Comparison of ENCODE assay signal across 10 mouse cellular contexts in the genomic region with DNA sequence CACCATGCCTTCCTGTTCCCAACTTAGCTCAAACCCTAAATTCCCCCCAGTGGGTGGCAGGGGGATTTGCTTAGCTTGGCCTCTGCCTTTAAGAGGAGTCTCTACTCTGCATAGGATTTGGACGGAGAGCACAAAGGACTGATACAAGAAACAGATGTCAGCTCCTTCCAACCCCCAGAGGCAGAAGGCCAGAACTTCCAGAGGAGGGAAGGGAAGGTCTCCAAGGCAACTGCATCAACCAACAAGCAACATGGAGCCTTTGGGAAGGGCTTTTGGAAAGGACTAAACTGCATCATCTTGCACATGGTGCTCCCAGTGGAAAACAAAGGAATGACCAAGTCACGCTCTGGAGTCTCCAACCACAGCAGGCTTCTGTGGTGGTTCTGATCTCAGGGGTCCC.
DNase-seq lines count a peak whose midpoint lies in the region; ATAC-seq and TF ChIP-seq lines count a peak whose summit lies in the region.
"Had no signal": no experiment of that assay in that cellular context is flagged by ENCODE, and none has a peak within 500 bp of the region (broad histone marks: within the 10 kb centered on the region; RNA-seq: fewer than 3 reads in every experiment).

No protein-coding gene starts in this region.

- intact Hi-C loops in heart, postnatal 14 days (cut with DNase I): no loop called here

- TF ChIP-seq CTCF in stomach, postnatal 0 days (IDR thresholded peaks at IDR 0.05; ENCODE audit: low read depth): peak; percentile 35

- peaks cover 62% of the 10 kb centered on the region for H3K4me1 ChIP-seq in heart, embryonic 11.5 days (ENCODE audit: control insufficient read depth, insufficient read depth, low read length)
- H3K4me1 ChIP-seq in stomach, postnatal 0 days (replicated peaks; ENCODE audit: control insufficient read depth, insufficient read depth): peaks cover 11% of the 10 kb centered on the region
- H3K4me1 ChIP-seq: forebrain, embryonic 15.5 days had no signal

- no peak overlapping the region for H3K9ac ChIP-seq in heart, embryonic 11.5 days (ENCODE audit: low read depth, low read length)
- no peak overlapping the region for H3K9ac ChIP-seq in stomach, postnatal 0 days (ENCODE audit: low read length)
- H3K9ac ChIP-seq: forebrain, embryonic 15.5 days; liver, embryonic 13.5 days had no signal

- no peak for TF ChIP-seq EP300 in stomach, postnatal 0 days (optimal IDR thresholded peaks at IDR 0.05)

- no peak for ATAC-seq in heart, embryonic 11.5 days (replicated peaks; ENCODE audit: insufficient number of reproducible peaks, low FRiP score, low TSS enrichment)
- peak; percentile 69; the same call in 1 of the 2 replicates for ATAC-seq in stomach, postnatal 0 days (ENCODE audit: low FRiP score, low TSS enrichment)
- no peak for ATAC-seq in megakaryocyte progenitor cell, adult 5-6 weeks (replicated peaks; ENCODE audit: poor library complexity)
- ATAC-seq: forebrain, embryonic 15.5 days had no signal

- 48% methylated on average over 2 of the region's 2 CpGs for WGBS in heart, embryonic 11.5 days (ENCODE audit: insufficient replicate concordance)
- WGBS in stomach, postnatal 0 days: 44% methylated on average over 2 of the region's 2 CpGs

- H3K9me3 ChIP-seq in heart, embryonic 11.5 days (replicated peaks; ENCODE audit: control insufficient read depth, low read length): no peaks in the 10 kb centered on the region
- H3K9me3 ChIP-seq in stomach, postnatal 0 days (ENCODE audit: control insufficient read depth, low read length): no peaks in the 10 kb centered on the region
- H3K9me3 ChIP-seq: forebrain, embryonic 15.5 days; liver, embryonic 13.5 days had no signal

- DNase-seq in heart, adult 11 months: peak; percentile 99
- peak; percentile 41 for DNase-seq in retina, postnatal 1 day
- no peak for DNase-seq in retina, embryonic 14.5 days (ENCODE audit: low spot score)
- DNase-seq in heart, postnatal 14 days: peak; percentile 71 to 78
- DNase-seq in stomach, postnatal 0 days (ENCODE audit: low spot score): no peak
- DNase-seq in spleen, postnatal 36 days (ENCODE audit: low spot score in 2 of 2): no peak
- DNase-seq: liver, embryonic 13.5 days had no signal

- H3K27me3 ChIP-seq in heart, embryonic 11.5 days (ENCODE audit: control insufficient read depth, insufficient read depth, low read length): no peaks in the 10 kb centered on the region; the same call in 1 of the 2 replicates
- H3K27me3 ChIP-seq in stomach, postnatal 0 days (ENCODE audit: control insufficient read depth, insufficient read depth, low read length): no peaks in the 10 kb centered on the region
- H3K27me3 ChIP-seq: forebrain, embryonic 15.5 days; liver, embryonic 13.5 days had no signal

- H3K4me2 ChIP-seq in heart, embryonic 11.5 days: no peak overlapping the region
- no peak overlapping the region for H3K4me2 ChIP-seq in stomach, postnatal 0 days (replicated peaks; ENCODE audit: low read depth)
- H3K4me2 ChIP-seq: forebrain, embryonic 15.5 days; liver, embryonic 13.5 days had no signal

- H3K27ac ChIP-seq in heart, embryonic 11.5 days (ENCODE audit: low read depth, low read length): no peak overlapping the region; the same call in 1 of the 2 replicates
- peak overlapping the region; percentile 90 for H3K27ac ChIP-seq in stomach, postnatal 0 days (replicated peaks)
- H3K27ac ChIP-seq: forebrain, embryonic 15.5 days; liver, embryonic 13.5 days had no signal

- H3K4me3 ChIP-seq in heart, embryonic 11.5 days (ENCODE audit: low read depth, low read length): no peak overlapping the region
- H3K4me3 ChIP-seq in stomach, postnatal 0 days (ENCODE audit: low read depth, low read length): no peak overlapping the region
- H3K4me3 ChIP-seq: forebrain, embryonic 15.5 days; liver, embryonic 13.5 days had no signal

- peaks cover 16% of the 10 kb centered on the region for H3K36me3 ChIP-seq in heart, embryonic 11.5 days (ENCODE audit: control insufficient read depth, insufficient read depth, low read length)
- no peaks in the 10 kb centered on the region; the same call in 1 of the 2 replicates for H3K36me3 ChIP-seq in stomach, postnatal 0 days (ENCODE audit: control insufficient read depth, insufficient read depth, low read length)
- H3K36me3 ChIP-seq: forebrain, embryonic 15.5 days; liver, embryonic 13.5 days had no signal

Comparison
In these comparisons a context has a peak if more than half of its experiments do, and no peak if none do; other contexts are left out.
1. DNase-seq: peak in heart, adult 11 months (single experiment), retina, postnatal 1 day (single experiment) and heart, postnatal 14 days (2 of 2); none in retina, embryonic 14.5 days (single experiment), stomach, postnatal 0 days (single experiment) and spleen, postnatal 36 days (0 of 2).